Mouse (Mus musculus) layer of hippocampus, postnatal 14 days (tissue): ENCODE results near the gene Cryba4. TPM values are rescaled to one million over a fixed set of nuclear protein-coding genes. Genes with fewer than 3 reads are reported as not detected.

ENCODE experiments used
- DNase-seq, 2 experiments: peaks; one replicate each; pipeline ENCODE4 v3.0.0; 2021 to 2022; ENCODE audit warnings: low spot score in 2 of 2, mixed read lengths in 1 of 2
- total RNA-seq, 2 experiments: library from RNA; stranded (reverse); gene quantifications; 2 replicates each; pipeline ENCODE4 v1.2.3; 2021

Cryba4 gene
- total RNA-seq, 2 experiments from 2014 or later = 1.1 to 1.8 TPM

DNA sequence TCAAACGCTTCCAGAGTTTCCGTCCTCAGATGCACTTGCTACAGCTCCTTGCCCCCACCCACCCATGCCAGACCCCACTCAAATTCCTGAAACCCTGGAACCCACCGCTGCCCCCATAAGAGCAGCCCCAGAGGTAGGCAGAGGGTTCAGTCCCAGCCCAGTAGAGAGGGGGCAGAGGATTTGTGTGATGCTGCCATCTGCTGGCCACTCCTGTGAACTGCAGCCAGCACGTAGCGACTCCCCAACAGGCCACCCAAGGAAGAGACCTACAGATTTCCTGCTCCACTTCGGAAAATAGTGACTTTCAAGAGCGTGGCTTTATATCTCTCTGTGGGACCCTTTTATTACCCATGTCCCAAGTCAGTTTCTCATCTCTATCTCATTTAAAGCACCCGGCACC is 42.2 kb downstream of the Cryba4 start:
- DNase-seq = peak; percentile 67 to 73

DNA sequence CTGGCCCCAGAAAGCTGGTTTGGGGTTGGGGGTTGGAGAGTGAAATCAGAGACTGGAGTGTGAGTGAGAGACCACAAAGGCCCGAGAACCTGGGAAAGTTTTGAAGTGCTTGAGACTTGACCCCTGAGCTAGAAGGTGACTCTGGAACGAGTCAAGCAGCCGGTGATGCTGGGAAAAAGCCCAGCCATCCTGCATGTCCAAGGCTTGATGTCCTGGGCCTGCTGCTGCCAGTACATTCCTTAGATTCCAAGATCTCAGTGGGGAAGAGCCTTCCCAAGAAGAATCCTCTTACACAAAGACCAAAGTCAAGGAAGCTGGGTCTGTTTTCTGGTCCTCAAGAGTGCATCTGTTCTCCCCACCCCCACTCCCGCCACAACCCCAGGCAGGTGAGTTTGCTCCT is 44.0 kb downstream of the Cryba4 start:
- DNase-seq = no peak

DNA sequence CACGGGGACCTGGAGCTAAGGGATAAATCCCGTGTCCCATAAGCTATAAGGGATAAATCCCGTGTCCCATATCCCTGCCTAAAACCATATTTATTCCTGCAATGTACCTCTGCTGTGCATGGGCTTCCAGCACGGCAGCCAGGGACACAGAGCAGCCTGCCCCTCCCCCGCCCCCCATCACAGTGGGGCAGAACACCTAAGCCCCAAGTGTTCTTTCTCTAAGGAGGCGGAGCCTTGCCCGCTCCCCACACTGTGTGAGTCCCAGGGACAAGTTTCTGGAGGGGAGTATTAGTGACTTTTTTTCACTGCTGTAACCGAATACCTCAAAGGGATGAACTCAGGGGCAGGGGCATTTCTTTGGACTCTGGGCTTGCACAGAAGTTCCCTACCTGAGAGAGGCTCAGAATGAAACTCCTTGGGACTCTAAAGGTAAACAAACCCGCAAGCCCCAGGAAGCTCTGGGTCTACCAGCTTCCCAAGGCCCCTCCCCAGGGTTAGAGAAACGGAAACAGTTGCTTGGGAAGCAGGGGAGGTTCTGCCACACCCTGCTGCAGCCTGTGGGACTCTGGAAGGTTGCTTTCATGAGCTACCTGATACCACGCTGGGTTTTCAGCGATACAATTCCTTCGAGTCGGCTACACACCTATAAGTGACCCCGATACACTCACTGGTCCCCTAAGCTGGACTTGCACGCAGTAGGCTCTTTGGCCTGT is 45.6 kb downstream of the Cryba4 start:
- no peak for DNase-seq

DNA sequence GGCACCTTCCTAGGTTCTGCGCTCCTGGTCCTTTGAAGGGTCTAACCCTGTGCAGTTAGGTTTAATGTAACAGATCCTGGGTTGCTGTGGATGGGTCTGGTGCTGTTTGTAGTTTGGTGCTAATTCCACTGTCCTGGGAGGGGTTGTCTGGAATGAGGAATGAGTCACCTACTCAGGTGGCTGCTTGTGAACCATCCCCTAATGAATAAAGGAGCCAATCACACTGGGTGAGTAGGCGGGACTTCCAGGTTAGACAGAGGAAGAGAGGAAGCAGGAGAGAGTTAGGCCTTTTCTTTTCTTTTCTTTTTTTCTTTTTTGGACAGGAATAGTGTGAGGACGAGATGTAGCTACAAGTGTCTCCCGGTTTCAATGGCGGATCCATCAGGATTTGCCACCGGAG is 52.7 kb downstream of the Cryba4 start:
- DNase-seq = no peak

Other genes with a start within 250 kb of the Cryba4 start
- gene Crybb1, start 3.3 kb upstream of the Cryba4 start, total RNA-seq = 10 to 100 TPM; 16.1 to 17.5 TPM
- 10 to 100 TPM; 41.1 to 43.0 TPM for gene Tpst2, start 24.2 kb upstream of the Cryba4 start, total RNA-seq
- 10 to 100 TPM; 34.9 to 36.8 TPM for gene Tfip11, start 73.8 kb upstream of the Cryba4 start, total RNA-seq
- gene Srrd, start 90.5 kb upstream of the Cryba4 start, total RNA-seq = 10 to 100 TPM; 26.4 to 30.1 TPM
- gene Hps4, start 90.6 kb upstream of the Cryba4 start, total RNA-seq = 10 to 100 TPM; 25.0 to 29.9 TPM
- gene Gm6583, start 103.5 kb upstream of the Cryba4 start, total RNA-seq = not detected
- gene Asphd2, start 142.3 kb upstream of the Cryba4 start, total RNA-seq = 100 to 1,000 TPM; 161 to 174 TPM
- gene Gm6588, start 196.9 kb upstream of the Cryba4 start, total RNA-seq = not detected